Mouse (Mus musculus) limb, embryonic 14.5 days (tissue): ENCODE data around the gene Nfam1. TPM values are rescaled to one million over a fixed set of nuclear protein-coding genes. Genes with fewer than 3 reads are reported as not detected.
A peak's percentile ranks its signal among the peaks of the same experiment; 100 is the strongest.

Experiments
- ATAC-seq: fragments of 200-750 bp; cut with Nextera tagmentation; 2 replicates; pipeline ENCODE4 v1.8.0; 2017; ENCODE audit warnings: low read depth, moderate number of reproducible peaks, moderate TSS enrichment; ENCODE audit not compliant: low FRiP score
- DNase-seq: peaks from one replicate; pipeline ENCODE4 v3.0.0-alpha.2; 2015; ENCODE audit warnings: low spot score
- H3K27ac ChIP-seq: fragments of 300-500 bp; sonication (generic); replicated peaks from 2 replicates; pipeline ENCODE4 v1.5.1; 2014; ENCODE audit warnings: low read depth, mild to moderate bottlenecking, low read length, moderate library complexity, mixed read lengths
- H3K27me3 ChIP-seq: fragments of 300-500 bp; sonication (generic); 2 replicates; pipeline ENCODE4 v1.6.1; 2014; ENCODE audit warnings: low read length, mixed read lengths; ENCODE audit not compliant: control insufficient read depth, insufficient read depth
- H3K36me3 ChIP-seq: fragments of 300-500 bp; sonication (generic); 2 replicates; pipeline ENCODE4 v1.6.1; 2014; ENCODE audit warnings: mild to moderate bottlenecking, low read length, moderate library complexity, mixed read lengths; ENCODE audit not compliant: control insufficient read depth, insufficient read depth
- H3K4me1 ChIP-seq: fragments of 300-500 bp; sonication (generic); 2 replicates; pipeline ENCODE4 v1.6.1; 2014; ENCODE audit warnings: antibody characterized with exemption, low read length, mixed read lengths; ENCODE audit not compliant: control insufficient read depth, insufficient read depth
- H3K4me2 ChIP-seq: fragments of 300-500 bp; sonication (generic); replicated peaks from 2 replicates; pipeline ENCODE4 v1.6.1; 2014; ENCODE audit warnings: low read depth, mild to moderate bottlenecking, low read length, moderate library complexity; ENCODE audit not compliant: severe bottlenecking
- H3K4me3 ChIP-seq: fragments of 300-500 bp; sonication (generic); replicated peaks from 2 replicates; pipeline ENCODE4 v1.5.1; 2014; ENCODE audit warnings: low read length
- H3K9ac ChIP-seq: fragments of 300-500 bp; sonication (generic); 2 replicates; pipeline ENCODE4 v1.6.1; 2014; ENCODE audit warnings: mild to moderate bottlenecking, low read depth, low read length, moderate library complexity; ENCODE audit not compliant: severe bottlenecking
- H3K9me3 ChIP-seq: fragments of 300-500 bp; sonication (generic); 2 replicates; pipeline ENCODE4 v1.6.1; 2016; ENCODE audit warnings: low read length; ENCODE audit not compliant: control insufficient read depth
- POLR2A ChIP-seq: fragments of 200-500 bp; IDR thresholded peaks from 2 replicates; pipeline ENCODE4 v1.8.0; 2012; ENCODE audit warnings: inconsistent platforms, mild to moderate bottlenecking, moderate library complexity, borderline replicate concordance; ENCODE audit not compliant: insufficient read depth, insufficient read length; ENCODE audit errors: extremely low read depth
- WGBS: fragments of 180-500 bp; shearing (Covaris S2); extraction: QIAGEN DNeasy Blood & Tissue Kit; methylation state at CpG from one replicate; pipeline ENCODE4 v1.1.7; 2014; 5-methylcytosine and 5-hydroxymethylcytosine counted together
- polyA plus RNA-seq, 2 experiments: library from polyadenylated mRNA; depleted of rRNA in 1 of 2; stranded (reverse) in 1 of 2; unstranded in 1 of 2; fragments of >200 nt; fragmentation: Nextera tagmentation in 1 of 2; extraction: Ambion mirVana in 1 of 2; gene quantifications; 2 replicates each; pipeline versions ENCODE4 v1.2.1 to v1.2.3; 2012 to 2014

Nfam1 gene
- polyA plus RNA-seq, 2 experiments, result 3.5 to 4.0 TPM

DNA sequence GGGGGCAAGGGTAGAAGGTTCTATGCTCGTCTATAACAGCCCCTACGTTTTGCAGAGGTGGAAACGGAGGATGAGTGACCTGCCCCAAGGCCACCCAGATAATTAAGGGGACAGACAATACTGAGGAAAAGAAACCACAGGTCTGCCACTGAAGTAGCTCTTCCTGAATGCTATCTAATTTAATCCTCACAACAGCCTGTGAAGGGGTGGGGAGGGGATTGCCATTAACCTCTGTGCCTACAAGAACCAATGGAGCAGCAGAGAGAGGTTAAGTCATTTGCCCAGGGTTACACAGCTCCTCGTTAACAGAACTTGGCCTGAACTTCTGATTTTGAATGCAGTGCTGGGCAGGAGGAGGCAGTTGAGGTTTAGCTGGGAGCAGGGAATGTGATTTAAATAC, 49.0 kb downstream of the Nfam1 start:
- WGBS, result 10% methylated on average over 4 of the region's 4 CpGs

DNA sequence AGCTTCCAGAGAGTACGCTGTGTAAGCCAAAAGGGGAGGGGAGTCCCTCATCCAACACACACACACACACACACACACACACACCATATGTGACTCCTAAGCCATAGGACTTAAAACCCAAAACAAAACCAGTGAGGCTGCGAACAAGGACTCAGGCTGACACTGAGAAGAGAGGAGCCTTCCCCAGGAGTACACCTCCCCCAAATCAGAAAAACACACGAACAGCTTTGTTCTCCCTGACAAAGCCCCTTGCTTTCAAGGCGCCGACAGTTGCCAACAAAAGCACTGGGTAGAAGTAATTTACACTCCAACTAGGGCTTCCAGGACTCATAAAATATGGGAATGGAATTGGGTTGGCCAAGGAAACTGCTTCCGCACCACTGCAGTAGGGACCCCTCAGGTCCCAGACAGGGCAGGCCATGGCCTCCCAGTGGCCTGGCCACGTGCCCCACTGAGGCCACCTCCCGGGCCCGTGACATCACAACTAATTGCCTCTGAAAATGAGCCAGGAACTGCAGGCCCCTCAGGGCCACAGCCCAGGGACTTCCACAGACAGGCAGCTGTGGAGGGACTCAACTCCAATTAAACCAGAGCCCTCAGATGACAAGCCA, 49.6 kb downstream of the Nfam1 start:
- Histone ChIP-seq H3K27me3 (no peaks in the 10 kb centered on the region), H3K4me3 (peak overlapping the region; percentile 9; the same call in 1 of the 2 replicates), H3K9ac (no peak overlapping the region), H3K4me1 (peaks cover 54% of the 10 kb centered on the region), H3K9me3 (no peaks in the 10 kb centered on the region), H3K36me3 (no peaks in the 10 kb centered on the region), H3K27ac (peak overlapping the region; percentile 34), H3K4me2 (peak overlapping the region; percentile 42)
- ATAC-seq (peak; percentile 58), DNase-seq (peak; percentile 87)
- 2% methylated on average over 9 of the region's 9 CpGs for WGBS
- no peak for TF ChIP-seq POLR2A

More for the DNA sequence above, 49.0 kb downstream of the Nfam1 start:
- peak overlapping the region; percentile 9; the same call in 1 of the 2 replicates for H3K4me3 ChIP-seq
- ATAC-seq (no peak), DNase-seq (no peak)
- peak overlapping the region; percentile 42 for H3K4me2 ChIP-seq
- peaks cover 60% of the 10 kb centered on the region for H3K4me1 ChIP-seq
- no peaks in the 10 kb centered on the region for H3K9me3 ChIP-seq
- H3K9ac ChIP-seq, result no peak overlapping the region
- H3K36me3 ChIP-seq, result no peaks in the 10 kb centered on the region
- H3K27me3 ChIP-seq, result no peaks in the 10 kb centered on the region
- H3K27ac ChIP-seq, result peak overlapping the region; percentile 34
- TF ChIP-seq POLR2A, result no peak

DNA sequence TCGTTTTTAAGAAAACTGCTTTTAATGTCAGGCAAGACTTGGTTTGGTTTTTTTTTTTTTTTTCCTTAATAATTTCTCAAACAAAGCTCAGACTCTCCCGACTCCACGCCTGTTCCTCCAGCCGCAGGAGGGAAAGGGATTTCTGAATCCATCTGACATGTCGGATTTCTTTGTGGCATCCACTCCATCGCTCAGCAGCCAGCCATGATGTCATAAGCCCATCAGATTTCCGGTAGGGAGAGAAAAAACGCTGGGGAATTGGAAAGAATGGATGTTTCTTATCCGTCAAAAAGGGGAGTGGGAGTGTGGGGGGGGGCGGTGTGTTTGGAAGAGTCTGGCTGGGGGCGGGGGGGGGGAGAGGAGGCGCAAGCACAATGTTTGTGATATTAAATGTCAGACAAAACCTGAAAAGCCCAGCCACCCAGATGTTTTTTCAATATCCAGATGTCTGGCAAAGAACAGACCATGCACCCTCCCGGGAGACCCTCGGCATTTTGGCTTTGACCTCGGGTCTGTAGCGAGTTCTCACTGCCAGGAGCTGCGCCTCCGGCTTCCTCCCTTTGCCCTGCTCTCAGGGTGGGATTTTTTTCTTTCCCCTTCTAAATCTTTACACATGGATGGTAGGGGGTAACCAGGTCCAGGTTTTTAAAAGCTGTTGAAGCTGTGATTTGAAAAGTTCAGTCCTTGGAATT, 50.2 kb downstream of the Nfam1 start:
- Histone ChIP-seq H3K9ac (no peak overlapping the region), H3K27me3 (no peaks in the 10 kb centered on the region), H3K36me3 (no peaks in the 10 kb centered on the region), H3K4me2 (peak overlapping the region; percentile 42), H3K27ac (peak overlapping the region; percentile 62), H3K9me3 (no peaks in the 10 kb centered on the region), H3K4me3 (peak overlapping the region; percentile 12), H3K4me1 (peaks cover 48% of the 10 kb centered on the region)
- peak; percentile 87 for DNase-seq
- no peak for TF ChIP-seq POLR2A
- peak; percentile 51 for ATAC-seq
- 4% methylated on average over 16 of the region's 18 CpGs for WGBS

DNA sequence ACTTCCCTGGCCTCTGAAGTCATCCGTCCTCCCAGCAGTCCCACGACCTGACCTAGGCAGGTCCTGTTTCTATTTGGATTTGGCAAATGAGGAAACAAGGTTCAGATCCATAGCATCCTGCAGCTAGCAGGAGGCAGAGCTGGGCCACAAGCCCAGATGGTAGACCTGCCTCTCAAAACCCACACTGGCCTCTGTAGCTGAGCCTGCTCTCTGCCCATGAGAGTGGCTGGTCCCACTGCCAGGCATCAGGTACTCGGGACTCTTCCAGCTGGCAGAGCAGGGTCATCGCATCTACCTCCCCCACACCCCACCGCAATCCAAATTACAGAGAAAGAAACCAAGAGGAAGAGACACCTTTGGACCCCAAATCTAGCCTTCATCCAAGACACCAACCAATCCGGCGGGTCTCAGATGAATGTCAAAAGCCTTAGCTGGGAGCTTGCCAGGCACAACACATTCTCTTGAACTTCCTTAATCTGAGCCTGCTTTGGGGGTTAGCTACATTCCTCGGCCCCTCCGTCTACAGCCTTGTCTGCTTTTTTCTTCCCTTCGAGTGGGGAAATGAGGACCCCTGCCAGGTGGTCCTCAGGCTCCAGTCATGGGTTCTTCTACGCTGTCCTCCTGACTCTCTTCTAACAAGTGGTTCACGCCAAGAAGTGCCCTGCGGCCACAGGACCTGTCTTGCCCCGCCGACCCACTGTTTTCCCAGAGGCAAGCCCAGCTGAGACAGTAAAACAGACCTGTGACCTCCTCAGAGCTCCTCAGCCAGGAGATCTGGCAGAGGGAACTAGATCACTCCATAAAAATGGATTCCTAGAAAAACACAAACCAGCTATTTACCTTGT, 51.2 kb downstream of the Nfam1 start:
- DNase-seq, result no peak

DNA sequence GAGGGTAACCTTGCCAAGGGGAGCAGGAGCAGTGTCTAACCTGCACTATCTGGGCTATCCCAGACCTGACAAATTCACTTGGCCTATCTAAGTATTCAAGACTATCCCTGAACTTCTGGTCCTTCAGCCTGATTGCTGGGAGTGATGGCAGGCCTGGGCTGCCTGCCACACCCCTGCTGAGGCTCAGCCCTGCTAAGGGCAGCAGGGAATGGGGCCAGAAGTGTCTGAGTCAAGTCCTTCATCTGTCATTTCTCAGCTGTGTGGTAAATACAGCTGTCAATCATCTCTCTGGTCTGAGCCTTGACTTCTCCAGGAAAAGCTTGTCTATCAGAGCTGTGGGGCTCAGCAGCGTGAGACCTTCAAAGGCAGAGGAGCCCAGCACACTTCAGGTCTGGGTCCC, 53.6 kb downstream of the Nfam1 start:
- no peak for DNase-seq
- no peak for TF ChIP-seq POLR2A
- H3K4me2 ChIP-seq, result no peak overlapping the region
- H3K9me3 ChIP-seq, result no peaks in the 10 kb centered on the region
- peaks cover 33% of the 10 kb centered on the region for H3K4me1 ChIP-seq
- no peak for ATAC-seq
- no peak overlapping the region for H3K27ac ChIP-seq
- WGBS, result 95% methylated on average over 1 of the region's 1 CpGs
- no peaks in the 10 kb centered on the region for H3K27me3 ChIP-seq
- no peak overlapping the region for H3K9ac ChIP-seq
- H3K4me3 ChIP-seq, result no peak overlapping the region
- no peaks in the 10 kb centered on the region for H3K36me3 ChIP-seq

More for the DNA sequence above, 51.2 kb downstream of the Nfam1 start:
- no peak for TF ChIP-seq POLR2A
- Histone ChIP-seq H3K27ac (peak overlapping the region; percentile 62), H3K9me3 (no peaks in the 10 kb centered on the region), H3K27me3 (no peaks in the 10 kb centered on the region), H3K4me3 (0 out of 2 replicates have a peak overlapping the region, but pooled peaks have one; percentile 5), H3K4me1 (peaks cover 42% of the 10 kb centered on the region), H3K9ac (peak overlapping the region; percentile 17; the same call in 1 of the 2 replicates), H3K36me3 (no peaks in the 10 kb centered on the region), H3K4me2 (peak overlapping the region; percentile 42)
- 14% methylated on average over 15 of the region's 15 CpGs for WGBS
- no peak for ATAC-seq
